Mouse (Mus musculus): ENCODE results near the gene Lmcd1.

DNA sequence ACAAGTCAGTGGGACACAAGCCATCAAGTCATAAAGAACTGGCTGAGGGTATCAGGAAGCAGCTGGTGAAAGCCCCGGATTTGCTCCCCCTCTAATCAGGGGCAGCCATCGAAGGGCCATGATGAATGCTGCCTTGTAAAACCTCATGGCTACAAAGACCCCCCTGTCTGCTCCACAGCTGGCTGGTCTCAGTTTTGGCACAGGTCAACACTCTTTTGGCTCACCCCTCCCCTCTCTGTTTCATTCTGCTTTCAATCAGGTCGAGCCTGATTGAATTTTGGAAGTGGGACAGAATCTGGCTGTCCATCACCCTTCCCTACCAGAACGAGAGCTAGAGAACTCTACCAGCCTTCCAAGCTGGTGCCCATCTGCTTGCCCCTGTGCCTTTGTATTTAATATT lies 37.8 kb downstream of the Lmcd1 start:
- no peak for TF ChIP-seq CTCF (conservative IDR thresholded peaks at IDR 0.05; ENCODE audit: low read length)
- no peak for TF ChIP-seq POU5F1 (IDR thresholded peaks at IDR 0.05; ENCODE audit: borderline replicate concordance, low read length)

Measured in E14TG2a.4 (cell line).